Mouse (Mus musculus): ENCODE data around the gene Irf4. TPM values are rescaled to one million over a fixed set of nuclear protein-coding genes. Genes with fewer than 3 reads are reported as not detected.
A peak's percentile ranks its signal among the peaks of the same experiment; 100 is the strongest.

Gene Irf4
- polyA plus RNA-seq, 1 experiment from 2014 or later, result 0.09 TPM

DNA sequence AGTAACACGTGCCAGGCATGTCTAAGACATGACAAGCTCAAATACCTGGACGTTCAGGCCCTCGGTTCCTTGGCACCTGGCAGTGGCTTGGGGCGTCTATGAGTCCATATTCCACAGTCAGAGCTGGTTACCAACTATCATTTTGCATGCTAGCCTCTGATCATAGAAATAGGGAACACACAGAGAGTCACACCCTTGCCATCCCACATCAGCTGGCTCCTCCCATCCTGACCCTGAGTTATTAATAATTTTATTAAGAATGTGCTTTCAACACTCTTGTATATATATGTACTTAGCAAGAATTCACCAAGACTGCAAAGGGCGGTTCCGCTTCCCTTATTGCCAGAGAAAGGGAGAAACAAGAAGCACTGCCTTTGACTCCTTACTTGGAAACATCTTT, 34.5 kb upstream of the Irf4 start:
- Histone ChIP-seq H3K4me2 (no peak overlapping the region), H3K4me3 (ENCODE audit: low read depth, low read length) (no peak overlapping the region), H3K9me3 (ENCODE audit: low read depth, low read length) (no peaks in the 10 kb centered on the region), H3K4me1 (ENCODE audit: insufficient read depth) (no peaks in the 10 kb centered on the region; the same call in 1 of the 2 replicates), H3K36me3 (ENCODE audit: insufficient read depth) (no peaks in the 10 kb centered on the region), H3K9ac (no peak overlapping the region), H3K27ac (ENCODE audit: low read depth) (no peak overlapping the region), H3K27me3 (ENCODE audit: insufficient read depth, low read length) (no peaks in the 10 kb centered on the region)
- 76% methylated on average over 6 of the region's 6 CpGs for WGBS
- no peak for ATAC-seq (ENCODE audit: insufficient read depth)
- DNase-seq, result no peak
- no peak for TF ChIP-seq CTCF (IDR thresholded peaks at IDR 0.05; ENCODE audit: low read depth)

GRCm38 (mm10) chr13:30715060-30715459, 34.0 kb upstream of the Irf4 start:
- no peak for TF ChIP-seq CTCF (IDR thresholded peaks at IDR 0.05; ENCODE audit: low read depth)
- 80% methylated on average over 7 of the region's 7 CpGs for WGBS
- H3K27me3 ChIP-seq (ENCODE audit: insufficient read depth, low read length), result no peaks in the 10 kb centered on the region
- H3K9me3 ChIP-seq (ENCODE audit: low read depth, low read length), result no peaks in the 10 kb centered on the region
- H3K9ac ChIP-seq, result no peak overlapping the region
- no peaks in the 10 kb centered on the region for H3K36me3 ChIP-seq (ENCODE audit: insufficient read depth)
- no peak for ATAC-seq (ENCODE audit: insufficient read depth)
- no peaks in the 10 kb centered on the region; the same call in 1 of the 2 replicates for H3K4me1 ChIP-seq (ENCODE audit: insufficient read depth)
- DNase-seq, result no peak
- H3K27ac ChIP-seq (ENCODE audit: low read depth), result no peak overlapping the region
- no peak overlapping the region for H3K4me2 ChIP-seq
- H3K4me3 ChIP-seq (ENCODE audit: low read depth, low read length), result no peak overlapping the region

DNA sequence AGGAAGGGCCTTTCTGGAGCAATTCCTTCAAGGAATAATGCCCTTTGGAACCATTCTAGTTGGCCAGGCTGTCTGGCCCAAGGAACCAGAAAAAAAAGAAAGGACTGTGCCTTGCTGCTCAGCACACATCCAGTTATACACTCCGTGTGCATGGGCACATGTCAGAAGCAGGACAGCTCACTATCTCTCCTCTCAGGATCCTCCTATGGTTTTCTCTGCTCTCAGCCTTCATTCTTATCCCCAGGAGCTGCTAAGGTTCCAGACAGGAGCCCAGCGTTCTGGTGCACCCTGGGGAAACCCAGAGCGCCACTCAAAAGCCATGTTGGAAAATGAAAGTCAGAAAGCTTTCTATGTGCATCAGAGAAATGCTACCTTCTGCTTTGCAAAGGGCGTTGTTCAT, 33.5 kb upstream of the Irf4 start:
- 74% methylated on average over 4 of the region's 4 CpGs for WGBS
- Histone ChIP-seq H3K4me3 (ENCODE audit: low read depth, low read length) (no peak overlapping the region), H3K36me3 (ENCODE audit: insufficient read depth) (no peaks in the 10 kb centered on the region), H3K27me3 (ENCODE audit: insufficient read depth, low read length) (no peaks in the 10 kb centered on the region), H3K27ac (ENCODE audit: low read depth) (no peak overlapping the region), H3K4me1 (ENCODE audit: insufficient read depth) (no peaks in the 10 kb centered on the region; the same call in 1 of the 2 replicates), H3K9ac (no peak overlapping the region), H3K9me3 (ENCODE audit: low read depth, low read length) (no peaks in the 10 kb centered on the region), H3K4me2 (no peak overlapping the region)
- no peak for TF ChIP-seq CTCF (IDR thresholded peaks at IDR 0.05; ENCODE audit: low read depth)
- ATAC-seq (ENCODE audit: insufficient read depth), result no peak
- DNase-seq, result no peak

DNA sequence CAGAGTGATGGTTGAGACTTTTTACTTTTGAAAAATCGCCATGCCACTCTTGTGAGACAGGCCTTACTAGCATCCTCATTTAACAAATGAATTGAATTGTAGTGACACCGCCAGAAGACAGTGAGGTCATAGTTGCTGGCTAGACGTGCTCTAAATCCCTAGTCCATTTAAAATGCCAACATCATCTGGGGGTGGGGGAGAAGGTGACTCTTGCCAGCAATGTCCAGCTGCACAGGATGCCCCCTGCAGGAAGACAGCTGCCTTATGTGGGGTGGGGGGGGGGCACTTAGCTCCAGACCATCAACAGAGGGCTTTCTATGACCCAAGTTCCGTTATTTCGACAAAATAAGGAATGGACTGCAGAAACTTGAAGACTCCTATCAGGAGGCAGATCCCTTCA, 32.4 kb upstream of the Irf4 start:
- H3K27ac ChIP-seq (ENCODE audit: low read depth), result no peak overlapping the region
- ATAC-seq (ENCODE audit: insufficient read depth), result no peak
- no peak overlapping the region for H3K4me3 ChIP-seq (ENCODE audit: low read depth, low read length)
- no peak for TF ChIP-seq CTCF (IDR thresholded peaks at IDR 0.05; ENCODE audit: low read depth)
- H3K9ac ChIP-seq, result no peak overlapping the region
- 68% methylated on average over 5 of the region's 5 CpGs for WGBS
- no peak overlapping the region for H3K4me2 ChIP-seq
- DNase-seq, result no peak
- H3K27me3 ChIP-seq (ENCODE audit: insufficient read depth, low read length), result no peaks in the 10 kb centered on the region
- H3K9me3 ChIP-seq (ENCODE audit: low read depth, low read length), result no peaks in the 10 kb centered on the region
- H3K4me1 ChIP-seq (ENCODE audit: insufficient read depth), result no peaks in the 10 kb centered on the region; the same call in 1 of the 2 replicates
- no peaks in the 10 kb centered on the region for H3K36me3 ChIP-seq (ENCODE audit: insufficient read depth)

- WGBS, result 2% methylated on average over 7 of the region's 7 CpGs
- 0 out of 2 replicates have a peak, but pooled peaks have one; percentile 11 for ATAC-seq (ENCODE audit: insufficient read depth)
- no peak overlapping the region for H3K9ac ChIP-seq
- no peaks in the 10 kb centered on the region; the same call in 1 of the 2 replicates for H3K4me1 ChIP-seq (ENCODE audit: insufficient read depth)
- no peak overlapping the region for H3K27ac ChIP-seq (ENCODE audit: low read depth)
- no peak for TF ChIP-seq CTCF (IDR thresholded peaks at IDR 0.05; ENCODE audit: low read depth)
- DNase-seq, result peak; percentile 36
- no peaks in the 10 kb centered on the region for H3K36me3 ChIP-seq (ENCODE audit: insufficient read depth)
- H3K4me2 ChIP-seq, result no peak overlapping the region
- H3K9me3 ChIP-seq (ENCODE audit: low read depth, low read length), result no peaks in the 10 kb centered on the region
- H3K27me3 ChIP-seq (ENCODE audit: insufficient read depth, low read length), result no peaks in the 10 kb centered on the region
- H3K4me3 ChIP-seq (ENCODE audit: low read depth, low read length), result no peak overlapping the region
These were observed 26.4 kb upstream of the Irf4 start for GRCm38 (mm10) chr13:30722601-30723000.

DNA sequence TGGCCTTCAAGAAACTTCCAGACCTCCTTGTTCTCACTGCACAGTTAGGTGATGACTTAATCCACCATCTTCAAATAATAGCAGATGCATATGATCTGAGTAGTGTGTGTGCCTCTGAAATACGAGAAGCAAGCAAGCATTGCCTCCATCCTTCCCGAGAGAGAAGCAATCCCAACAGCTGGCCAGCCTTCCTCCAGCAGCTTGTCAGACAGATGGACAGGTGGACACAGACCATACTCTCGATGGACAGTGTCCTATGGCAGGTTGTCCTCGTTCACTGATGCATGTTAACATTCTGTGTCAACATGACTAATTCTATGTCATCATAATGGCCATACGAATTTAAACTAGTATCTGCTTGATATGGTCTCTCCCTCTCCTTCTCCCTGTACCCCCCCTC, 25.8 kb upstream of the Irf4 start:
- no peak for TF ChIP-seq CTCF (IDR thresholded peaks at IDR 0.05; ENCODE audit: low read depth)
- no peaks in the 10 kb centered on the region for H3K9me3 ChIP-seq (ENCODE audit: low read depth, low read length)
- no peak overlapping the region for H3K4me2 ChIP-seq
- no peak overlapping the region for H3K27ac ChIP-seq (ENCODE audit: low read depth)
- ATAC-seq (ENCODE audit: insufficient read depth), result no peak
- DNase-seq, result no peak
- no peaks in the 10 kb centered on the region for H3K36me3 ChIP-seq (ENCODE audit: insufficient read depth)
- H3K4me3 ChIP-seq (ENCODE audit: low read depth, low read length), result no peak overlapping the region
- H3K9ac ChIP-seq, result no peak overlapping the region
- H3K4me1 ChIP-seq (ENCODE audit: insufficient read depth), result no peaks in the 10 kb centered on the region; the same call in 1 of the 2 replicates
- 22% methylated on average over 5 of the region's 5 CpGs for WGBS
- no peaks in the 10 kb centered on the region for H3K27me3 ChIP-seq (ENCODE audit: insufficient read depth, low read length)

- no peaks in the 10 kb centered on the region for H3K27me3 ChIP-seq (ENCODE audit: insufficient read depth, low read length)
- H3K9ac ChIP-seq, result no peak overlapping the region
- no peaks in the 10 kb centered on the region for H3K36me3 ChIP-seq (ENCODE audit: insufficient read depth)
- no peak for DNase-seq
- no peak overlapping the region for H3K4me3 ChIP-seq (ENCODE audit: low read depth, low read length)
- no peaks in the 10 kb centered on the region for H3K9me3 ChIP-seq (ENCODE audit: low read depth, low read length)
- H3K4me2 ChIP-seq, result no peak overlapping the region
- H3K4me1 ChIP-seq (ENCODE audit: insufficient read depth), result no peaks in the 10 kb centered on the region; the same call in 1 of the 2 replicates
- ATAC-seq (ENCODE audit: insufficient read depth), result no peak
- H3K27ac ChIP-seq (ENCODE audit: low read depth), result no peak overlapping the region
- 51% methylated on average over 8 of the region's 8 CpGs for WGBS
- no peak for TF ChIP-seq CTCF (IDR thresholded peaks at IDR 0.05; ENCODE audit: low read depth)
These were observed 25.2 kb upstream of the Irf4 start for GRCm38 (mm10) chr13:30723858-30724257.
